Mouse (Mus musculus) olfactory bulb, adult 2 months (tissue): ENCODE measurements around the gene Slc15a1. TPM values are rescaled to one million over a fixed set of nuclear protein-coding genes. Genes with fewer than 3 reads are reported as not detected.

Experiments used
- H3K27ac ChIP-seq: fragments of 200-500 bp; 2 replicates; pipeline ENCODE4 v1.5.1; 2012; ENCODE audit warnings: low read depth, low read length; ENCODE audit not compliant: insufficient read depth
- H3K4me1 ChIP-seq: fragments of 200-500 bp; 2 replicates; pipeline ENCODE4 v1.6.1; 2012; ENCODE audit warnings: low read length; ENCODE audit not compliant: control insufficient read depth, insufficient read depth
- H3K4me3 ChIP-seq: fragments of 200-500 bp; 2 replicates; pipeline ENCODE4 v1.5.1; 2012; ENCODE audit warnings: mild to moderate bottlenecking, low read depth, low read length, moderate library complexity; ENCODE audit not compliant: insufficient read depth
- CTCF ChIP-seq: fragments of 200-500 bp; IDR thresholded peaks from 2 replicates; pipeline ENCODE4 v1.5.1; 2012; ENCODE audit warnings: low read depth, mild to moderate bottlenecking, low read length, moderate library complexity; ENCODE audit not compliant: insufficient read depth
- POLR2A ChIP-seq: fragments of 200-500 bp; IDR thresholded peaks from 2 replicates; pipeline ENCODE4 v1.6.1; 2012; ENCODE audit warnings: mild to moderate bottlenecking, low read depth, low read length, moderate library complexity; ENCODE audit not compliant: insufficient read depth
- WGBS: fragments of 180-500 bp; shearing (Covaris S2); methylation state at CpG from one replicate; pipeline ENCODE4 v1.1.7; 2018; 5-methylcytosine and 5-hydroxymethylcytosine counted together
- polyA plus RNA-seq: library from polyadenylated mRNA; stranded (reverse); fragments of >200 nt; gene quantifications from 2 replicates; pipeline ENCODE4 v1.2.4, GENCODE M21; 2012; ENCODE audit warnings: low replicate concordance; ENCODE audit not compliant: missing spikeins, insufficient read depth, insufficient read length

The Slc15a1 gene
- polyA plus RNA-seq, 1 experiment = not detected

GRCm38 (mm10) chr14:121479096-121479495 lies 26.0 kb downstream of the Slc15a1 start:
- no peak overlapping the region for H3K27ac ChIP-seq
- WGBS = 96% methylated on average over 3 of the region's 3 CpGs
- no peak overlapping the region for H3K4me3 ChIP-seq
- no peaks in the 10 kb centered on the region for H3K4me1 ChIP-seq
- no peak for TF ChIP-seq CTCF
- TF ChIP-seq POLR2A = no peak

GRCm38 (mm10) chr14:121477925-121478693 lies 26.9 kb downstream of the Slc15a1 start:
- H3K4me3 ChIP-seq = no peak overlapping the region
- TF ChIP-seq CTCF (no peak), POLR2A (no peak)
- 90% methylated on average over 14 of the region's 14 CpGs for WGBS

GRCm38 (mm10) chr14:121473869-121474268 lies 31.2 kb downstream of the Slc15a1 start:
- no peak overlapping the region for H3K27ac ChIP-seq
- no peak overlapping the region for H3K4me3 ChIP-seq
- no peak for TF ChIP-seq POLR2A
- TF ChIP-seq CTCF = no peak
- H3K4me1 ChIP-seq = no peaks in the 10 kb centered on the region
- 88% methylated on average over 4 of the region's 4 CpGs for WGBS

More at GRCm38 (mm10) chr14:121477925-121478693, 26.9 kb downstream of the Slc15a1 start:
- Histone ChIP-seq H3K27ac (no peak overlapping the region), H3K4me1 (no peaks in the 10 kb centered on the region)

- WGBS = 84% methylated on average over 11 of the region's 11 CpGs
- TF ChIP-seq CTCF (no peak), POLR2A (no peak)
- H3K4me1 ChIP-seq = no peaks in the 10 kb centered on the region
Measured at GRCm38 (mm10) chr14:121471545-121472121, 33.4 kb downstream of the Slc15a1 start.

GRCm38 (mm10) chr14:121469601-121470000 lies 35.5 kb downstream of the Slc15a1 start:
- Histone ChIP-seq H3K27ac (no peak overlapping the region), H3K4me1 (no peaks in the 10 kb centered on the region), H3K4me3 (no peak overlapping the region)
- no peak for TF ChIP-seq CTCF
- TF ChIP-seq POLR2A = no peak

More at GRCm38 (mm10) chr14:121471545-121472121, 33.4 kb downstream of the Slc15a1 start:
- Histone ChIP-seq H3K4me3 (no peak overlapping the region), H3K27ac (no peak overlapping the region)

- TF ChIP-seq POLR2A = no peak
- no peak for TF ChIP-seq CTCF
- 93% methylated on average over 6 of the region's 6 CpGs for WGBS
- H3K4me3 ChIP-seq = no peak overlapping the region
- H3K27ac ChIP-seq = no peak overlapping the region
- no peaks in the 10 kb centered on the region for H3K4me1 ChIP-seq
Measured at GRCm38 (mm10) chr14:121467646-121468045, 37.4 kb downstream of the Slc15a1 start.

GRCm38 (mm10) chr14:121466501-121466900 lies 38.6 kb downstream of the Slc15a1 start:
- TF ChIP-seq POLR2A (no peak), CTCF (no peak)
- WGBS = 66% methylated on average over 4 of the region's 4 CpGs
- H3K4me1 ChIP-seq = no peaks in the 10 kb centered on the region
- H3K27ac ChIP-seq = no peak overlapping the region
- H3K4me3 ChIP-seq = no peak overlapping the region

GRCm38 (mm10) chr14:121464318-121464717 lies 40.7 kb downstream of the Slc15a1 start:
- H3K27ac ChIP-seq = no peak overlapping the region
- no peak overlapping the region for H3K4me3 ChIP-seq
- WGBS = 100% methylated on average over 2 of the region's 2 CpGs
- H3K4me1 ChIP-seq = no peaks in the 10 kb centered on the region
- TF ChIP-seq POLR2A (no peak), CTCF (no peak)

GRCm38 (mm10) chr14:121462756-121463155 lies 42.3 kb downstream of the Slc15a1 start:
- no peak for TF ChIP-seq CTCF
- TF ChIP-seq POLR2A = no peak
- no peaks in the 10 kb centered on the region for H3K4me1 ChIP-seq
- WGBS = 71% methylated on average over 5 of the region's 5 CpGs
- H3K27ac ChIP-seq = no peak overlapping the region
- H3K4me3 ChIP-seq = no peak overlapping the region
